Mouse (Mus musculus): ENCODE results near the gene Nrn1l.
A peak's percentile ranks its signal among the peaks of the same experiment; 100 is the strongest.

The Nrn1l gene

GRCm38 (mm10) chr8:105892432-105892831, 935 bp upstream of the Nrn1l start:
- DNase-seq: no peak

GRCm38 (mm10) chr8:105897801-105898480, 4.6 kb downstream of the Nrn1l start:
- DNase-seq: no peak

- peak; percentile 89 to 92 for DNase-seq
Measured at GRCm38 (mm10) chr8:105900180-105900940, 7.0 kb downstream of the Nrn1l start, which contains the start of gene Pskh1. Pskh1 (plus strand) TSS chr8:105900441.

- DNase-seq: no peak
Measured at GRCm38 (mm10) chr8:105900941-105901616, 7.7 kb downstream of the Nrn1l start.

- DNase-seq: no peak
Measured at GRCm38 (mm10) chr8:105919390-105919789, 26.0 kb downstream of the Nrn1l start.

GRCm38 (mm10) chr8:105925123-105925522, 31.8 kb downstream of the Nrn1l start:
- no peak for DNase-seq

GRCm38 (mm10) chr8:105930602-105931001, 37.2 kb downstream of the Nrn1l start:
- peak; percentile 76 to 81 for DNase-seq

- no peak for DNase-seq
Measured at GRCm38 (mm10) chr8:105931271-105931670, 37.9 kb downstream of the Nrn1l start.

GRCm38 (mm10) chr8:105932525-105932924, 39.2 kb downstream of the Nrn1l start:
- no peak for DNase-seq

- DNase-seq: no peak
Measured at GRCm38 (mm10) chr8:105933762-105934161, 40.4 kb downstream of the Nrn1l start, which contains the start of gene Ctrl. Ctrl (minus strand) TSS chr8:105933862.

- no peak for DNase-seq
Measured at GRCm38 (mm10) chr8:105935105-105935504, 41.7 kb downstream of the Nrn1l start.

- DNase-seq: no peak
Measured at GRCm38 (mm10) chr8:105935863-105936603, 42.7 kb downstream of the Nrn1l start.

GRCm38 (mm10) chr8:105936866-105937475, 43.6 kb downstream of the Nrn1l start:
- peak; percentile 91 to 93 for DNase-seq

GRCm38 (mm10) chr8:105937496-105938305, 44.3 kb downstream of the Nrn1l start:
- peak; percentile 54 to 64 for DNase-seq

- peak in 1 of 2 experiments; percentile 31 for DNase-seq
Measured at GRCm38 (mm10) chr8:105938306-105938669, 44.9 kb downstream of the Nrn1l start, which contains the start of gene Psmb10. Psmb10 (minus strand) TSS chr8:105938444.

- no peak for DNase-seq
Measured at GRCm38 (mm10) chr8:105942026-105942425, 48.7 kb downstream of the Nrn1l start.

GRCm38 (mm10) chr8:105942542-105942941, 49.2 kb downstream of the Nrn1l start:
- no peak for DNase-seq

GRCm38 (mm10) chr8:105943321-105943739, 50.0 kb downstream of the Nrn1l start, which contains the start of gene Lcat:
Lcat (minus strand) TSS chr8:105943382.
- no peak for DNase-seq
